Mouse (Mus musculus) cerebellum, adult 2 months (tissue): ENCODE results near the gene Glmp.

ENCODE experiments used
- CTCF ChIP-seq: fragments of 200-500 bp; IDR thresholded peaks from 2 replicates; pipeline ENCODE4 v1.5.1; 2011; ENCODE audit warnings: low read depth, mild to moderate bottlenecking, control low read depth, low read length, moderate library complexity, borderline replicate concordance; ENCODE audit not compliant: insufficient read depth
- POLR2A ChIP-seq: fragments of 200-500 bp; IDR thresholded peaks from 2 replicates; pipeline ENCODE4 v1.6.1; 2011; ENCODE audit warnings: low read length, control low read depth, borderline replicate concordance; ENCODE audit not compliant: insufficient read depth

DNA sequence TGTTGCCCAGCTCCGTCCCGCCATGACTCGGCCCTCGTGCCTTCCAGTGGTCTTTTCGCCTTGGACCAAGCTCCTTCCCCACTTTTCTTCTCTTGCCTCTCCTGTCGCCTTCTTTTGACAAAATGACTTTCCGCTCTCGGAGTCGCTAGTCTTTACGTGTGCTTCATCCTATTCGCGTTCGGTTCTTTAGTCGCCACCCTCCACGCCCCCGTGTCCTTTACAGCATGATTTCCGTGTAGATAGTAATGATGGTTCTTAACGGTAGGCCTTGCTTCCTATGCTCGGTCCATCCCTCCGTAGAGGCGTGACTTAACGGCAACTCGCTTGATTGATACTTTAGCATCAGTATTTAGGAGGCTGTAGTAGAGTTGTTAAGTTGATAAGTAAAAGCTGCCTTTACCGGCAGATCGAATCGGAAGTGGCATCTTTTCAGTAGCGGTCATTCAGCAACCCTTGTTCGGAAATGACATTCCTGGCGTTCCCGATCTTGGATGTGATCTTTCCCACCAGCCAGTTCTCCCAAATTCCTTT lies 27.4 kb upstream of the Glmp start:
- TF ChIP-seq CTCF (no peak), POLR2A (no peak)
